Mouse (Mus musculus) spleen, adult 2 months (tissue): ENCODE data around the gene Sema6d.

Experiments used
- CTCF ChIP-seq: fragments of 200-500 bp; IDR thresholded peaks from 2 replicates; pipeline ENCODE4 v1.5.1; 2011; ENCODE audit warnings: mild to moderate bottlenecking, inconsistent platforms; ENCODE audit not compliant: insufficient read depth, insufficient read length, insufficient replicate concordance; ENCODE audit errors: extremely low read depth
- POLR2A ChIP-seq: fragments of 200-500 bp; IDR thresholded peaks from 2 replicates; pipeline ENCODE4 v1.6.1; 2011; ENCODE audit warnings: low read depth, low read length, inconsistent platforms

DNA sequence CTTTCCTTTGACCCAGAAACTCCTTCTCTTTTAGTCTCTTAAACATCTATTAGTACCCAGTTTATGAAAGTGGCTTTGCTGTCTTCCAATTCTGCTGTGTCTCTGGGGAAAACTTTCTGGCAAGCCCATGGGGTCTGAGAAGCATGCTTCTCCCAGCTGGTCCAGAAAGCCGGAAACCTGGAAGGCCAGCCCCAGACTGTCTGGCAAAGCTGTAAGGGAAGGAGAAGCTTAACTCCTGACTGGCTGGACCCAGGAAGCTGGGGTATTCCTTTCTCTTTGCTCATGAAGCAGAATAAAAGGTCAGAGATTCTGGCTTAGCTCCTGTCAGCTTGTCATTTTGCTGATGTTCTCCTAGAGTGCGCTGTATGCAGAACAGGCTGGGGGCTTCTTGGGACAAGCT is 280.2 kb downstream of the Sema6d start:
- no peak for TF ChIP-seq POLR2A
- TF ChIP-seq CTCF = no peak
